Mouse (Mus musculus): ENCODE measurements around the gene Nme8. TPM values are rescaled to one million over a fixed set of nuclear protein-coding genes. Genes with fewer than 3 reads are reported as not detected.

The Nme8 gene
- polyA plus RNA-seq, 1 experiment from 2014 or later = 0.18 TPM

- 84% methylated on average over 4 of the region's 4 CpGs for WGBS
Measured at GRCm38 (mm10) chr13:19700733-19701442, 3.3 kb upstream of the Nme8 start.

DNA sequence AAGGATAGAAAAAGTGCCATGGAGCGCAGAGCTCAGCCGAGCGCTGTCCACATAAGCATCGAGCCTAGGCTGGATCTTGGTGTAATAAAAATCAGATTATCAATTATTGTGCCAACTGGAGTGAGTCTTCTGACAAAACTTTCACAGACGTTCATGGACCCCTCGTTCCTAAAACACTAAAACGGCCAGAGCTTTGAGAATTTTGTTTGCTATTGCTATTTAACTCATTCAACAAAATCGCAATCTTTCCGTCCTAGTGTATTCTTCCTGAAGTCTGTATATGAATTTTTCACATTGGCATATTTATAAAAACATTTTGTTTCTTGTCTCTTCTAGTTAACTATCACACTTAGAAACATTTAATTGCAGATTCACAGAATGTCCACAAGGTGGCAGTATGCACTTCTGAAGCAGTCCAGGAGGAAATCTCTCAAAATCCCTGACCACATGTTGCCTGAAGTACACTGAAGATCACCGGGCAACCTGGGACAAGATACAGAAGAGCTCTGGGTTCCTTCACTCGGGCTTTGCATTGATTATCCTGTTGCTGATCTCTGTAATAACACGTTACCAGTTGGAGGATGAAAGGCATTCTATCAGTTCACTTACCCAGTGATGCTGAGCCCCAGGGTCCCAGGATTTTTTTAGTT is 1.1 kb upstream of the Nme8 start:
- 0 out of 2 replicates have a peak, but pooled peaks cover 2% of the 10 kb centered on the region for H3K4me1 ChIP-seq (ENCODE audit: control insufficient read depth, insufficient read depth, low read length)
- 24% methylated on average over 12 of the region's 12 CpGs for WGBS
- no peak overlapping the region for H3K4me3 ChIP-seq (ENCODE audit: low read depth, low read length)
- no peak overlapping the region for H3K27ac ChIP-seq (ENCODE audit: low read length)
- H3K4me2 ChIP-seq (ENCODE audit: low read length) = no peak overlapping the region
- H3K36me3 ChIP-seq (ENCODE audit: control insufficient read depth, insufficient read depth, low read length) = no peaks in the 10 kb centered on the region
- H3K27me3 ChIP-seq (ENCODE audit: control insufficient read depth, insufficient read depth, low read depth, low read length) = no peaks in the 10 kb centered on the region
- H3K9ac ChIP-seq (ENCODE audit: low read depth, low read length) = no peak overlapping the region
- no peaks in the 10 kb centered on the region for H3K9me3 ChIP-seq (replicated peaks; ENCODE audit: control insufficient read depth, low read length, poor library complexity, severe bottlenecking)
- ATAC-seq = peak; percentile 59

More at GRCm38 (mm10) chr13:19700733-19701442, 3.3 kb upstream of the Nme8 start:
- H3K27me3 ChIP-seq (ENCODE audit: control insufficient read depth, insufficient read depth, low read depth, low read length) = no peaks in the 10 kb centered on the region
- 0 out of 2 replicates have a peak, but pooled peaks cover 2% of the 10 kb centered on the region for H3K4me1 ChIP-seq (ENCODE audit: control insufficient read depth, insufficient read depth, low read length)
- H3K27ac ChIP-seq (ENCODE audit: low read length) = no peak overlapping the region
- no peaks in the 10 kb centered on the region for H3K36me3 ChIP-seq (ENCODE audit: control insufficient read depth, insufficient read depth, low read length)
- ATAC-seq = peak; percentile 43
- peak overlapping the region; percentile 22 for H3K4me2 ChIP-seq (ENCODE audit: low read length)
- H3K9me3 ChIP-seq (replicated peaks; ENCODE audit: control insufficient read depth, low read length, poor library complexity, severe bottlenecking) = no peaks in the 10 kb centered on the region
- no peak overlapping the region for H3K9ac ChIP-seq (ENCODE audit: low read depth, low read length)
- H3K4me3 ChIP-seq (ENCODE audit: low read depth, low read length) = no peak overlapping the region

DNA sequence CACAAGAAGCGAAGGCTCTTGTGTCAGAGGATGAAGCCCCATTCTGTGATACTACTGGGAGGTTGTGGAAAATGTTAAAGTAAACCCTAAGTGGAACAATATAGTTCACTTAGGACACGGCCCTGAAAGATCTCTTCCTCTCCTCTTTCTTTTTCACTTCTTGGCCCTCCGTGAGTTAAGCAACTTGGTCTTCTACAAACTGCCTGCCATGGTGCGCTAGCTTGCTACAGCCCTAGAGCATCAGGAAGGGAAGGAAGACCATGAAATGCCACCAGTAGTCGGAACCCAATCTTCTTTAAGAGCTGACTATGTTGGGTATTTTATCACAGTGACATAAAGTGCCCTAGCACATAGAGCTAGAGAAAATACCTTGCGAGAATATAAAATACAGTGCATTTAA is 7.2 kb downstream of the Nme8 start:
- Histone ChIP-seq H3K27me3 (ENCODE audit: control insufficient read depth, insufficient read depth, low read depth, low read length) (no peaks in the 10 kb centered on the region), H3K4me2 (ENCODE audit: low read length) (no peak overlapping the region), H3K27ac (ENCODE audit: low read length) (no peak overlapping the region), H3K9ac (ENCODE audit: low read depth, low read length) (no peak overlapping the region), H3K36me3 (ENCODE audit: control insufficient read depth, insufficient read depth, low read length) (no peaks in the 10 kb centered on the region), H3K4me3 (ENCODE audit: low read depth, low read length) (no peak overlapping the region), H3K9me3 (replicated peaks; ENCODE audit: control insufficient read depth, low read length, poor library complexity, severe bottlenecking) (no peaks in the 10 kb centered on the region), H3K4me1 (ENCODE audit: control insufficient read depth, insufficient read depth, low read length) (no peaks in the 10 kb centered on the region)
- WGBS = 87% methylated on average over 6 of the region's 6 CpGs
- no peak for ATAC-seq

- Histone ChIP-seq H3K9ac (ENCODE audit: low read depth, low read length) (no peak overlapping the region), H3K4me3 (ENCODE audit: low read depth, low read length) (no peak overlapping the region), H3K4me2 (ENCODE audit: low read length) (no peak overlapping the region), H3K36me3 (ENCODE audit: control insufficient read depth, insufficient read depth, low read length) (no peaks in the 10 kb centered on the region), H3K27me3 (ENCODE audit: control insufficient read depth, insufficient read depth, low read depth, low read length) (no peaks in the 10 kb centered on the region), H3K27ac (ENCODE audit: low read length) (no peak overlapping the region), H3K4me1 (ENCODE audit: control insufficient read depth, insufficient read depth, low read length) (no peaks in the 10 kb centered on the region), H3K9me3 (replicated peaks; ENCODE audit: control insufficient read depth, low read length, poor library complexity, severe bottlenecking) (no peaks in the 10 kb centered on the region)
- no peak for ATAC-seq
- WGBS = 62% methylated on average over 3 of the region's 3 CpGs
Measured at GRCm38 (mm10) chr13:19689971-19690370, 7.6 kb downstream of the Nme8 start.

- Histone ChIP-seq H3K4me2 (ENCODE audit: low read length) (no peak overlapping the region), H3K9me3 (replicated peaks; ENCODE audit: control insufficient read depth, low read length, poor library complexity, severe bottlenecking) (no peaks in the 10 kb centered on the region), H3K4me1 (ENCODE audit: control insufficient read depth, insufficient read depth, low read length) (no peaks in the 10 kb centered on the region), H3K9ac (ENCODE audit: low read depth, low read length) (no peak overlapping the region), H3K36me3 (ENCODE audit: control insufficient read depth, insufficient read depth, low read length) (no peaks in the 10 kb centered on the region), H3K27me3 (ENCODE audit: control insufficient read depth, insufficient read depth, low read depth, low read length) (no peaks in the 10 kb centered on the region), H3K27ac (ENCODE audit: low read length) (no peak overlapping the region), H3K4me3 (ENCODE audit: low read depth, low read length) (no peak overlapping the region)
- WGBS = 58% methylated on average over 2 of the region's 2 CpGs
- ATAC-seq = no peak
Measured at GRCm38 (mm10) chr13:19684007-19684406, 13.6 kb downstream of the Nme8 start.

DNA sequence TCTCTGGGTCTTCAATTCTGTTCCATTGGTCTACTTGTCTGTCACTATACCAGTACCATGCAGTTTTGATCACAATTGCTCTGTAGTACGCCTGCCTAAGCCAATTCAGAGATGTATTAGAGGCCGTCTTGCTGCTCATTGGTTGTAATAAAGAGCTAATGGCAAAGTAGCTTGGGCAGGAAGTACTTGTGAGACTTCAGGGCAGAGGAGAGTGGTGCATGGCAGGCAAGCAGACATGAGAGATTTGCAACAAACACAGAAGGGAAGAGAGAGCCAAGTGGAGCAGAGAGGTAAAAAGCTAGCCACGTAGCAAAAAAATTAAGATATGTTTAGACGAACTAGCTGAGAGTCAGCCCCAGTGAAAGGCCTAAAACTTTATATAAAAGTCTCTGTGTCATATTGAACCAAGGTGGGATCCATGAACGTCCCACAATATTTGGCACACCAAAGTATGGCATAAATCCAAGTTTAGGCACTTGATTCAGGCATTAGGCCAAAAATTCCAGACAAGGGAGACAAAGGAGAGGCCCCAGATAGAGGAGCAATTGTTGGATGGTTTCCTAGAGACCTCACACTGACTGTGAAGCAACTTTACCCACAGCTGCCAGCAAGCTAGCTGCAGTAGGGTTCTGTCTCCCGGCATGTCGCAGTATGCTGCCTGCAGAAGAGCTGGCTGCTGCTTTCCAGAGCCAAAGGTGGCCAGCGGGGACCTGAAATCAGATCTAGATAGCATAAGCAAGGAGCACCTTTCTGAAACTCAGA is 14.5 kb downstream of the Nme8 start:
- H3K9me3 ChIP-seq (replicated peaks; ENCODE audit: control insufficient read depth, low read length, poor library complexity, severe bottlenecking) = no peaks in the 10 kb centered on the region
- peak; percentile 94 for ATAC-seq
- no peaks in the 10 kb centered on the region for H3K27me3 ChIP-seq (ENCODE audit: control insufficient read depth, insufficient read depth, low read depth, low read length)
- H3K4me1 ChIP-seq (ENCODE audit: control insufficient read depth, insufficient read depth, low read length) = no peaks in the 10 kb centered on the region
- 42% methylated on average over 8 of the region's 8 CpGs for WGBS
- H3K36me3 ChIP-seq (ENCODE audit: control insufficient read depth, insufficient read depth, low read length) = no peaks in the 10 kb centered on the region
- peak overlapping the region; percentile 52; the same call in 1 of the 2 replicates for H3K27ac ChIP-seq (ENCODE audit: low read length)
- no peak overlapping the region for H3K4me3 ChIP-seq (ENCODE audit: low read depth, low read length)
- H3K9ac ChIP-seq (ENCODE audit: low read depth, low read length) = no peak overlapping the region
- H3K4me2 ChIP-seq (ENCODE audit: low read length) = no peak overlapping the region

DNA sequence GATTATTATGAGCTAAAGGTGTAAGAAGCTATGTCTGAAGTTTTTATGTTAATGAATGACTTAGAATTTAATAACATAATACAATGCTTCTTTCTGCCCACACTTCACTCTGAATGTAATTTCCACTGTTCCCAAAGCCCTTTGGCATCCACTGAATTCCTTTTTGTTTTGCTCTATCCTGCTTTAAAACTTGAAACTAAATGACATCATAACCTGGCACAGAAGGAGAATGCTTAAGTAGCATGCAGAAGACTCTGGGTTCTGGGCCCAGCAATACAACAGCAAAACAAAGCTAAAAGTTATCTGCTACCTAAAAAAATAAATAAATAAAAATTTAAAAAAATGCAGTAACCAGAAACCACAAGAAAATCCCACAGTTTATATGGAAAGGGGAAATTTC is 23.0 kb downstream of the Nme8 start:
- no peak for ATAC-seq
- no peaks in the 10 kb centered on the region for H3K36me3 ChIP-seq (ENCODE audit: control insufficient read depth, insufficient read depth, low read length)
- no peaks in the 10 kb centered on the region for H3K27me3 ChIP-seq (ENCODE audit: control insufficient read depth, insufficient read depth, low read depth, low read length)
- no peaks in the 10 kb centered on the region for H3K4me1 ChIP-seq (ENCODE audit: control insufficient read depth, insufficient read depth, low read length)
- H3K4me3 ChIP-seq (ENCODE audit: low read depth, low read length) = no peak overlapping the region
- no peak overlapping the region for H3K9ac ChIP-seq (ENCODE audit: low read depth, low read length)
- H3K4me2 ChIP-seq (ENCODE audit: low read length) = no peak overlapping the region
- no peak overlapping the region for H3K27ac ChIP-seq (ENCODE audit: low read length)
- no peaks in the 10 kb centered on the region for H3K9me3 ChIP-seq (replicated peaks; ENCODE audit: control insufficient read depth, low read length, poor library complexity, severe bottlenecking)

GRCm38 (mm10) chr13:19674025-19674424 is 23.6 kb downstream of the Nme8 start:
- H3K4me2 ChIP-seq (ENCODE audit: low read length) = no peak overlapping the region
- H3K4me1 ChIP-seq (ENCODE audit: control insufficient read depth, insufficient read depth, low read length) = no peaks in the 10 kb centered on the region
- no peak for ATAC-seq
- H3K9ac ChIP-seq (ENCODE audit: low read depth, low read length) = no peak overlapping the region
- no peak overlapping the region for H3K27ac ChIP-seq (ENCODE audit: low read length)
- WGBS = 82% methylated on average over 3 of the region's 3 CpGs
- no peak overlapping the region for H3K4me3 ChIP-seq (ENCODE audit: low read depth, low read length)
- H3K27me3 ChIP-seq (ENCODE audit: control insufficient read depth, insufficient read depth, low read depth, low read length) = no peaks in the 10 kb centered on the region
- no peaks in the 10 kb centered on the region for H3K36me3 ChIP-seq (ENCODE audit: control insufficient read depth, insufficient read depth, low read length)
- H3K9me3 ChIP-seq (replicated peaks; ENCODE audit: control insufficient read depth, low read length, poor library complexity, severe bottlenecking) = no peaks in the 10 kb centered on the region
